Mouse (Mus musculus) right cerebral cortex, postnatal 4 days (tissue): ENCODE measurements around the gene Exosc2.
A peak's percentile ranks its signal among the peaks of the same experiment; 100 is the strongest.

Experiments
- DNase-seq: peaks from one replicate; pipeline ENCODE4 v3.0.0-alpha.2; 2022

Gene Exosc2

DNA sequence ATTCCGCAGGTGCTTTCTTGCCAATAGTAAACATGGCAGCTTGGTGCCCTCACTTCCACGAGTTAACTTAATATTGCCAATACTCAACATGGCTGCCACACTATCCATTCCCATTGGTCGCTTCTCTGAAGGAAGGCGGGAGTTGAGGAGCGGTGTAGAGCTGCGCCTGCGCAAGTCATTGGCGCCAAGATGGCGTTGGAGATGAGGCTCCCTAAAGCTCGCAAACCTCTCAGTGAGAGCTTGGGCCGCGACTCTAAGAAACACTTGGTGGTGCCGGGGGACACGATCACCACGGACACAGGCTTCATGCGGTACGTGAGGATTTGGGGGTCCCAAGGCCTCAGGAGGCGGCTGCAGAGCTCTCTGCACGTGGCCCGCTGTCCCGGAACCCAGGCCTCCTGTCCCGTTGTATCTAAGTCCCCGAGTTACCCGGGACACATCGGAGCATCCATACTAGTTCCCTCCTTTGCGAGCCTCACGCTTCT lies at the start of gene Exosc2:
TSS of gene Exosc2 (plus strand) at position 165 of the 485 bp plus-strand sequence.
- peak; percentile 84 for DNase-seq

DNA sequence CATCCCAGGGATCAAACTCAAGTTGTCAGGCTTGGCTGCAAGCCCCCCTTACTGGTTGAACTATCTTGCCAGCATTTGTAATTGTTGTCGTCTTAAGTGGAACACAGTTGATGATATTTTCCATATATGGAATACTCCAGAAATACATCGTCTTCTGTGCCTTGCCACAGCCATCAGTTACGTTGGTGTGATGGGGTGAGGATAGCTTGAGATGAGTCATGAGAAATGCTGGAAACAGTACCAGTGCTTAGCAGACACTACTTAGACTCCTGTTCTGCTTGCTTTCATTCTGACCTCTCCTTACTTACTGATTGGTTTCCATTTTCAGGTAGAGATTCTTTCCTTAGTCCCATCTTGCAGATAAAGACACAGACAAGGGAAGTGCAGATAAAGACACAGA lies 37.0 kb upstream of the Exosc2 start:
- DNase-seq, result no peak

DNA sequence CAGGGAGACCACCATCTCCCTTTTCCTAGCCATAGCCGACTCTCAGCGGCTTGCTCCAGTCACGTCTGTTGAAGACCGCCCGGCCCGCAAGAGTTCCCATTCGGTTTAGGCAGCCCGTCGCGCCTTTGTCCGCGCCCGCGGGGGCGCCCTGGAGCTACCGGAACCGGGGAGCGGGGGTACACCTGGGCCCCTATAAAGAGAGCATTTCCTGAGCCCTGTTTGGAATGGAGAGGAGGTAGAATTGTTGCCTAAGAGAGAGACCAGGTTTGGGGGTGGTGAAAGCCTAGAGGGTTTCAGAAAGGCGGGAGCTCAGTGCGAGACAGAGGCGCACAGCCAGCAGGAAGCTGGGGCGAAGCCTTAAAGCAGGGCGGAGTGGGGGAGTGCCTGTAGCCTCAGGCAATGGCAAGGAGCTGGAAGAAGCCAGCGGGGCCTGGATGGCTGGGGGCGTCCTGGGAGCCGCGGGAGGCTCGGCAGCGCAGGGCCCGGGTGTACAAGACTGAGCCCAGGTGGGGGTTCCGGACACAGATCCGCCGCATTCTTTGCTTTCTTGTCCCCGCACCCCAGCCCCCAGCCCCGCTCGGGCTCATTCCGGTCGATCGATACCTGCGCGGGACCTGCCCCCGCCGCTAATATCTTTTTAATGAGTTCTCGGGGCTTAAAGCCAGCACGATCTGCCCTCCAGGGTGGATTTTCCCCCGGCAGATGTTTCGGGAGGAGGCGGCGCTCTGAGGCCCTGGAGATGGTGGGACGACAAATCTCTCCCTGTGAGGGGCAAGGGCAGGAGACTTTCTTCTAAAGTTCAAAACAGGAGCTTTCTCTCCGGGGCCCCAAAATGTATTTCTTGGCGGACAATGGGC lies 35.0 kb upstream of the Exosc2 start:
- no peak for DNase-seq

DNA sequence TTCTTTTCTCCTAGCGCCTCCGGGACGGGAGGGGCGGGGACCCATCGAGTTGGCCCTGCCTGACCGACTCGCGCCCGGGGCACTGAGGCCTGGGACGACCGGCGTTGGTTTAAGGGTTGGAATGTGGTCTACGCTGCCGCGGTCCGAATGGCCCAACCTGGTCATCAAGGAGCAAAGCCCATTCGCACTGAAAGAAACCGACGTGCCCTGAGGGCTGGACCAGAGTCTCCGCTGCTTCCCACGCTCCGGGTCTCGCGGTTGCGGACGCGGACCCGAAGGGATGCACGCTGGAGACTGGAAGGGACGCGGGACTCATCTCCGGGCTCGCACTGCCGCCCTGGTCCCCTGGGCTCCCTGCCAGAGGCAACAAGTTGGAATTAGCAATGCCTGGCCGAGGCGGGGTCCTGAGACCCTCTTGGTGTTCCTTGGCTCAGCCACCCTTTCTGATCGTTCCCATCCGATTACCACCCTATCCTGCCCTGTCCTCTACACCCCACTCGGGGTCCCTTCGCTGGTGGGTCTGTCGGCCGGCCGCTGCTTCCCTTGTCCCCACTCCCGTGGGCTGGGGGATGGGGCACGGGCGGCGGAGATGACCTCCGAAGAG lies 34.3 kb upstream of the Exosc2 start:
- DNase-seq, result no peak

DNA sequence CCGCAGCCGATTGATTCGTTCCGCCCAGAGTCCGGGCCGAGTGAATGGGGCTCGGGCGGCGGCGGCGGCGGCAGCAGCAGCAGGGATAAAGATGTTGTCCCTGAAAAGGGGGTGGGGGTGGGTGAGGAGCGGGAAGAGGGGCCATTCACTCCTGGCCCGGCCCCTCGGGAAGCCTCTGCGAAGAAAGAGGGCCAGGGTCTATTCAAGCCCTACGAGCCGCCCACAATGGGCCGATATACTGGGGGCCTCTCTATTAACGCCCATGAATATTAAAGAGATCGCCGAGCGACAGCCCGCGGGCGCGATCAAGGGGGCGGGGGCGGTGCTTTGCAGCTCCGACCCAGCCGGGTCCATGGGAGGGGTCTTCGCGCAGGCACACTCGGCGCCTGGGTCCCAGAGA lies 33.8 kb upstream of the Exosc2 start:
- DNase-seq, result no peak

DNA sequence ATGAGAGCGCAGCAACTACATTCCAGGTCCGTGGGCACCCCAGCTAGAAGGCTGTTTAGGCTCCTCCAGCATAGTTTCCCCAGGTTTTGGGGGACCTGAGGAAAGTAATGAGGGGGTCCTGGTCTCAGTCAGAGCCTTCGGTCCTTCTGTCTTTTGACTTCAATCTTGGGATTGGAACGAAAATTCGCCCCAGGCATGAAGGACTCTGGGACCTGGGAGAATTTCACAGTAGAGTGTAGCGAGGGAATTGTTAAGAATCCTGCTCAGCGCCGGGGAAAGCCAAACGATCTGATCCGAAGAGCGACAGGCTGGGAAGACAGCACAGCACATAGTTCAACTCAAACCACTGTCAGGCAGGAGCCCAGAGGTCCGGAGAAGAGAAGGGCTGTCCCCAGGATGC lies 33.2 kb upstream of the Exosc2 start:
- no peak for DNase-seq

DNA sequence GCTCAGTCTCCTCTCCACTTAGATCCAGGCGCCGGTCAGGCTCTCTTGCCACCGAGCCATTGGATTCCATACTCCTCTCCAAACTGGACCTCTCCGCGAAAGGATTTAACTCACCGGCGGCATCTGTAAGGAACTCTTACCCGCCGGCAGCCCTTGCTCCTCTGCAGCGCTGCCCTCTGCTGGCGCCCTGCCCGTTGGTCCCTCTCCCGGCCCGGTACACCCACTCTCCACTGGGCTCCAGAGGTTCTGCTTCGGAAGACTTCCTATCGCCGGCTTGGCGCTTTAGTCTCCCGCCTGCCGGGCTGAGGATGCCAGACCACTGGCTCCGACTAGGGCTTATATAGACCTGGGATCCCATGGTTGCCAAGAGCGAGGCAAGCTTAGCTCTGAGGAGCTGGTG lies 32.7 kb upstream of the Exosc2 start:
- peak; percentile 53 for DNase-seq

DNA sequence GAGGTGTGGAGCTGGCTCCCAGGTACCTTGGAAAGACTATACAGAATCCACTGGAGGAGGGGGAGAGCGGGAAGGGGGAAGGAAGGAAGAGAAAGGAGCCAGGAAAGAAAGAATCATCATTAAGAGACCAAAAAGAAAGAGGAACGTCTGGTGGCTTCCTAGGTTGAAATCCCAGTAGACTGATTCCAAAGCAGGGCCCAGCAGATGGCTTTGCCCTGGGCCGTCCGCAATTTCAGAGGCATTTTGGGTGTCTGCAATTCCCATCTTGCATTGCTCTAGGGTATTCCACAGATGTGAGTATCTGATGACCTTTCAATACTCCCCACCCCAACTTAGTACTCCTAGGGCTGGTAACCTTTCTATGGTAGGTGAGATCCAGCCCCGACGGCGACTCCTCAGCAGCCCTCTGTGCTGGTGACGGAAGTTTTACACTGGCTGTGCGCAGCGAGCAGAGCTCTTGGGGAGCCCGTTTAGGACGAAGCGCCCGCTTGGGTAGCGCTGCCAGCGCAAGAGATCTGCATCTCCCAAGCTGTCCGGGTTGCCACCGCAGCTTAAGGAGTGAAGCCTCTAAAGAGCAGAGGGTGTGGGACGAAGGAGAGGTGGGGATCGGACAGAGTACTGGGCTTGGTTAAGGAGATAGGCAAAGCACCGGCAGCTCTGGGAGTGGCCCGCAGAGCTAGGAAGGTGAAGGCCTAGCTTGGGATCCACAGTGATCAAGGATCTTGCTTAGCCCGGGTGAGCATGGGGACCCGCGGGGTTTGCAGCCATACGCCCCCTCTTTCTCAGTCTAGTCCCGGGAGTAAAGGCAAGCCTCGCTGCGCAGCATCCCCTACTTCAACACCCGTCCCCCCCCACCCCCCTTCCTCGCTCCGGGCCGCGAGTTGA lies 31.7 kb upstream of the Exosc2 start:
- no peak for DNase-seq

DNA sequence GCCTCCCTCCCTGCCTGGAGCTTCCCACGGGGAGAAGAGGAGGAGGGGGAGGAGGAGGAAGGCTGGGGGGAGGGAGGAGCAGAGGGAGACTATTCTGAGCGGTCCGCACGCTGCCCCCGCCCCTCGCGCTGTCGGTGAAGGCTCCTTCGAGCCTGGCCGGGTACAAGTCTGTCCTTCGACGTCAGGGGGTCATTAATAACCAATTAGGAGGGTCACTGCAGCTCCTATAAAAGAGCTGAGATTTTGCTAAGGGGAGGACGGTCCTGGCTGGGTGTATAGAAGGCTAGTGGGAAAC lies 31.1 kb upstream of the Exosc2 start:
- DNase-seq, result no peak

DNA sequence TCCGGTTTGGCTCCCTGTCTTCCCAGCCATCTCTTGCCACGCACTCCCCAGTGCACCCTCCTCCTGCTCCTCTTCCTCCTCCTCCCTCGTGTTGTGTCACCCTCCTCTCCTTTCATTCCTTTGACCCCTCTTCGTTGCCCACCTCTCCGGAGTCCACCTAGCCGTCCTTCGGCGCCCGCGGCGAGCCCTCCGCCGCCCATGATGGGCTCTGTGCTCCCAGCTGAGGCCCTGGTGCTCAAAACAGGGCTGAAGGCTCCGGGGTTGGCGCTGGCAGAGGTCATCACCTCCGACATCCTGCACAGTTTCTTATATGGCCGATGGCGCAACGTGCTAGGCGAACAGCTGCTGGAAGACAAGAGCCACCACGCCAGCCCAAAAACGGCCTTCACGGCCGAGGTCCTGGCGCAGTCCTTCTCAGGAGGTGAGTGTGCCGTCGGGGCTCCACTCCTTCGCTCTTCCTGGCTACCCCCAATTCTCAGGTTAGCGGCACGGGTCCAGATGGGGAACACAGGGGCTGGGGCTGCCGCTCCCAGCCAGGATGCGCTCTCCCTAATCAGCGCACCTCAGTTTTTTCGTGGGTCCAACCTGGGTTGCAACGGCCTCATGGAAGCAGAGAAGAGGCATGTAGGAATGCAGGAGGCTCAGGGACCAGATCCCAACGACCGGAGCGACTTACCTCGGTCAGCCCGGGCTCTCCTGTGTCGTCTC lies 30.5 kb upstream of the Exosc2 start, which contains the start of gene Prdm12:
TSS of gene Prdm12 (plus strand) at position 137 of the 708 bp plus-strand sequence.
- DNase-seq, result no peak

DNA sequence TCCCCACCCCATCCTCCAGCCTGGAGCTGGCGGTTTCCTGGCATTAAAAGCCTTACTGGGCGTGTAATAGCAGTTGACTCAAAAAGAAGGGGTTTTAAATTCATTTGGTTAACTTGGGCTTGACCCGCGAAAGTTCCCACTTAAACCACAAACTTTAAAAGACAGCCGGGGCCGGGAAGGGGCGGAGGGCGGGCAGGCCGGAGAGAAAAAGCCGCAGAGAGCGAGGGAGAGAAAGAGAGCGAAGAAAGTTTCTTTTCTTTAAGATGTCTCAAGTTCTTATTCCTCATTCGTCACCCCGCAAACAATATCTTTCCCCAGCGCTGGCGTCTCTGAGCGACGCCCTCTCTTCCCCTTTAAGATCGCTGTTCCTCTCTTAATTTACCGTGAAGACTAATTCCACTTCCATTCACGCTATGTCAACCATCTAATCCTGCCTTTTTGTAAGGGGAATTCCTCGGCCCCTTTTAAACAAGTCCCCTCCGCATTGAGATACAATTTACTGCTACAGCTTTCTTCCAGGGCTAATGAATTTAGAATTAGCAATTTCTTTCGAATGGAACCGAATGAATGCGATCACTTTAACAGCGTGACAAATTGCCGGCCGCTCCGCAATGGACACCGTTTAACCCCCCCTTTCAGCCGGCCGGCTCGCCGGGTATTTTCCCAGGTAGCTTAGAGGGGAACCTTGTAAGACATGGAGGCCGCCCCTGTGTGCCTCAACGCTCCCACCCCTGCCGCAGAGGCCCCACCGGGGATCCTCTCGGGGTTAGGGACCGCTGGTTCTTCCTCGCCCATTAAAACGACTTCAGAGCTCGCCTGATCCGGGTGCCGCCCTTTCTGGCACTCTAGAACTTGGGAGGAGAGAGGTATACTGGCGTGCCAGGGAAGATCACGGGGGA lies 29.7 kb upstream of the Exosc2 start:
- no peak for DNase-seq

DNA sequence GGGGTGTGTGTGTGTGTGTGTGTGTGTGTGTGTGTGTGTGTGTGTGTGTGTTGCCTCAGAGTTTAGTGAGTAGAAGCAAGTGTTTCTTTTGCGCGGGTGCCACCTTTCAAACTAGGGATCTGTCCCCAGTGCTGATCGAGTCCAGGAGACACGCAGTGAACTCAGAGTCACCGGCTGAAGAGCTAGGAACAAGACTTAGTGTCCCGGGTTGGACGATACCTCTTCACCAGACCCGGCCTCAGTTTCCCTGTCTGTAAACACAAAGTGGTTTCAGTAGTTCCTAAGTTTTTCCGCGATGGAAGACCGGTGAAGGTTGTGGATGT lies 29.0 kb upstream of the Exosc2 start:
- DNase-seq, result no peak

DNA sequence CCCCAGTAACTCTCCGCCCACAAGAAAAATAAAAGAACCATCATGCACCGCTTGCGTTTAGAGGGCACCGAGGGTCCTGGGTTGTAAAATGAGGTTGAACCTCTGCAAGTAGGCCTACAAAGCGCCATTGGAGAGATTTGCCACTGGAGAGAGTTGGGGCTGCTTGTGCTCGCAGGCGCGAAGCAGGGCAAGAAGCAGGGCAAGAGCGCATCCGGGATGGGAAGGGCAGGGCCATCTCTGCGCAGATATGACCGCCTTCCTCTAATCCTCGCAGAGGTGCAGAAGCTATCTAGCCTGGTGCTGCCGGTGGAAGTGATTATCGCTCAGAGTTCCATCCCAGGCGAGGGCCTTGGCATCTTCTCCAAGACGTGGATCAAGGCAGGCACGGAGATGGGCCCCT lies 28.6 kb upstream of the Exosc2 start:
- no peak for DNase-seq

DNA sequence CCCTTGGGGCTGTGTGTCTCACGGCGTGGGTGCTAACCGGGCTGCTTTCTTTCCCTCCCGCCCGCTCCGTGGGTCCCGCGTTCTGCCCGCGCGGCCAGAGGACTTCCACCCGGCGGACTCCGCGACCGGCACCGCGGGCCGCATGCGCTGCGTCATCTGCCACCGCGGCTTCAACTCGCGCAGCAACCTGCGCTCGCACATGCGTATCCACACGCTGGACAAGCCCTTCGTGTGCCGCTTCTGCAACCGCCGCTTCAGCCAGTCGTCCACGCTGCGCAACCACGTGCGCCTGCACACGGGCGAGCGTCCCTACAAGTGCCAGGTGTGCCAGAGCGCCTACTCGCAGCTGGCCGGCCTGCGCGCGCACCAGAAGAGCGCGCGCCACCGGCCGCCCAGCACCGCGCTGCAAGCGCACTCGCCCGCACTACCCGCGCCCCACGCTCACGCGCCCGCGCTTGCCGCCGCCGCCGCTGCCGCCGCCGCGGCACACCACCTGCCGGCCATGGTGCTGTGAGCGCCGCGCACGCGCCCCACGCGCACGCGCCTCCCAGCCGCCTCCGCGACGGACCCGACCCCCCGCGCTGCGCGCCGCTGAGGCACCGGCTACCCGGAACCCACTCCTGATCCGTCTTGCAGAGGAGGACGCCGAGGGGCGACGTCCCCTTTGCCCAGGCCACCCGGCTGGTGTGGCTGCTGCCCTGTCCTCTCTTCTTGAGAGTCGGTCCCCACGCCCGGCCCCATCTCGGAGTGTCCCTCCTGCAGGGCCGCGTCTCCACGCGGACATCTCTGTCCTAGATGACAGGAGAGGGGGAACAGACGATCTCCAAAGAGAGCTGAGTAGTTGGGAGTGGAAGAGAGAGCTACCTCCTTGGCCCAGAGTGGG lies 16.3 kb upstream of the Exosc2 start:
- peak; percentile 75 for DNase-seq

DNA sequence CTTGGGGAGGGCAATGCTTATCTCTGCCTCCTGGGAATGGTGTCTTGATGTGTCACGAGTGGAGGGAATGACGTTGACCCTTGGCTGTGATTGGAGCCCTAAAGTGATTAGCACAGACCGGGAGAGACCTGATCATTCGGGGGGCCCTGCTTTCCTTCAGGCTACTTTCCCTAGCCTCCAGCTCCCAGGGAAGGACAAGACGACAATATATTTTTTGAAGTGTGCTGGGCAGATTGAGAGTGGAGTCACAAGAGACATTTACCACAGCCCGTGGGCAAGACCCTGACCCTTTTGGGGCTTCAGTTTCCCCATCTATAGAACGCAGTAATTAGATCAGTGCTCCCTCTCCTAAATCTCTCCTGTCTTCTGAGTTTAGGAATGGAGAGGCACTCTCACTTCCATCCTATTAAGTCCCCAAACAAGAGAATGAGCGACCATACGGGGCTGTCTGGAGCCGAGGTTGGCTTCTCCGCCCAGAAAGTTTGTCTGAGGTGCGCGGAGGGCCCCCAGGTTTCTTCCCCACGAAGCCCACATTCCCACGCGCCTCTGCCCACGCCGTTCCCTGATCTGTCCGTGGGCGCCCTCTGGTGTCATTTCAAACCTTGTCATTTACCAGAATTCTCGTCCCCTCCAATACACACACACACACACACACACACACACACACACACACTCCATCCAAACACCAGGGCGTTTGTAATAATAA lies 15.5 kb upstream of the Exosc2 start:
- DNase-seq, result peak; percentile 85

DNA sequence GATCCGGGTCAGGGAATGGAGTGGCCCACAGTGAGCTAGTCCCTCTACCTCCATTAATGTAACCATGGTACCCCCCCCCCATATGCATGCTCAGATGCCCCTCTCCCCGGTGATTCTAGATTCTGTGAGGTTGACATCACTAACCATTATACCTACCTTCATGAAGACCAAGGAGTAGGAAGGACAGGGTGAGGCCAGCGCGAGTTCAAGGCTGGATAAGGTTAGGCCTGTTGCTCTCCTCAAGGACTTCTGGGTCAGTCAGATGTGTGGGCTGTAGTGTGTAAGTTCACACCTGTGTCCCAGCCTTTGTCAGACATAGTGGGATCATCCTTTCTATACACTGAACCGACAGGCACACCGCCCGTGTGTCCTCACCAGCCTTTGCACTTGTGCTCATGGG lies 14.1 kb upstream of the Exosc2 start:
- DNase-seq, result no peak

DNA sequence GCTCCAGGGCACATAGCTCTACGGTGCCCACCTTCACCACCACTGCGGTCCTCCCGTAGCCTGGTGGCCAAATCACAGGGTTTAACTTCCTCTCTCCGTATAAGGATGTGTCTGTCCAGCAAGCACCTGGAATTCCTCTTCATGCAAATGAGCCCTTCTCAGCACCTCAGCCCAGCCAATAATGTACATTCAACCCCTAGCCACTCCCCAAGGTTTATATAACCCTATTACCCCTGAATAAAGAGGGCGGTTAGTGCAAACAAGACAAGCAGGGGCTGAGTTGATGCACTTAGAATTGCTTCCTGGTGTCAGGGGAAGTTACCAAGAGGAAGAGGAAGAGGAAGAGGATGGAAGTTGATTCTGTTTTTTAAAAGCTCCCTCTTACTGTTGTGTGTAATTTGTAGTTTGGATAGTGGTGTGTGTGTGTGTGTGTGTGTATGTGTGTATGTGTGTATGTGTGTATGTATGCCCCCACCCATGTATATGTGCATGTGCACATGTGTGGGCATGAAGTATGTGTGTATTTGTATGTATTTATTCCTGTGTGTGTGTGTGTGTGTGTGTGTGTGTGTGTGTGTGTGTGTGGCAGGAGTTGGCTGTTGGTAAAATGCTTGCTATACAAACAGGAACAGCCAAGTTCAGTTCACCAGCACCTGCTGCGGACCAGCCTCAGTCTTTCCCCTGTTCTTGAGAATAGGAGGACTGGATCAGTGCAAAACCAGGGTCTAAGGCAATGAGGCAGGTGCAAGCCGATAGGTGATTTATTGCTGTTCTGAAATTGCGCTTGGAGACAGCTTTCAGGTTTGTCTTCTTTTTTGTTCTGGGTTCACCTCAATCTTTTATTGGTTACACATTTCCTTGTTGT lies 7.3 kb upstream of the Exosc2 start:
- DNase-seq, result no peak

DNA sequence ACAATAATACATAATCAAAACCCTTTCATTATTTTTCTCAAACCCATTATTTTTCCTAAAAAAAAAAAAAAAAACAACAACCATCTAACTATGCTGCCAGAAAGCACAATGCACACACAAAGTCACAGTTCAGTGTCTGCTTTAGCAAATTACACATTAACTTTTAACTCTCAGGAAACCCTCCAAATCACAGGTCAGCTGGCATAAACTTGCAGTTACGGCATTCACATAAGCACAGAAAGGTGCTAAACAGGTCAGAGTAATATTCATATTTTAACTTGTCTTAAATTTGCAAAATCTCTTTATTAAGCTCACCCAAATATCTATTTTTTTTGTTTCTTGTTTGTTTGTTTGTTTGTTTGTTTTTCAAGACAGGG lies 6.7 kb upstream of the Exosc2 start:
- DNase-seq, result no peak

DNA sequence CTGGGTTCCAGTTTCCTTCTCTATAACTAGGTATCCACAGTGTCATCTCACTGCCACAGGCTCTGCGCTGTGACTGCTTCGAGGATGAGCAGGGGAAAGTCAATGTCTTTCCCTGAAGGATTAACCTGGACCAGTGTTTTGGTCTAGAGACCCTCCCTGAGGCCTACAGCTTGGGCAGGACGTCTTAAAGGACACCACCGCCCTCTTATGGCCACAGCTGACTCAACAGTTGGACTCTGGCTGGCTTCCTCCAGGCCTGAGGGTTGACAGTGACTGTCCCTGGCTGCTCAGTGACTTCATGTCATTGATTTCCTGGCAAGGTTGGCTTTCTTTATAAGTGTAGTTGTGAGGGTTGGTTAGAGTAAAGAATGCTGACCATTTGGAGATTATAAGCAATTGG lies 3.2 kb upstream of the Exosc2 start:
- no peak for DNase-seq
